ENCODE assay signal across 23 mouse cellular contexts in genomic region chr17:5329478-5329877, GRCm38 (mm10).
A peak's percentile ranks its signal among the peaks of the same experiment; 100 is the strongest.
DNase-seq lines count a peak whose midpoint lies in the region; ATAC-seq lines count a peak whose summit lies in the region.
"Had no signal": no experiment of that assay in that cellular context is flagged by ENCODE, and none has a peak within 500 bp of the region (broad histone marks: within the 10 kb centered on the region; RNA-seq: fewer than 3 reads in every experiment).

No protein-coding gene starts in this region.

- no peaks in the 10 kb centered on the region for H3K27me3 ChIP-seq in midbrain, embryonic 11.5 days (ENCODE audit: control insufficient read depth, insufficient read depth, low read length)
- H3K27me3 ChIP-seq in midbrain, embryonic 13.5 days = no peaks in the 10 kb centered on the region
- H3K27me3 ChIP-seq: forebrain, embryonic 13.5 days; heart, embryonic 13.5 days had no signal

- H3K9ac ChIP-seq in midbrain, embryonic 11.5 days (ENCODE audit: low read length) = no peak overlapping the region
- no peak overlapping the region for H3K9ac ChIP-seq in midbrain, embryonic 13.5 days (replicated peaks)
- H3K9ac ChIP-seq: forebrain, embryonic 13.5 days; heart, embryonic 13.5 days; hindbrain, embryonic 14.5 days had no signal

- H3K4me3 ChIP-seq in midbrain, embryonic 11.5 days (ENCODE audit: low read depth, low read length) = no peak overlapping the region
- H3K4me3 ChIP-seq in midbrain, embryonic 13.5 days (replicated peaks) = no peak overlapping the region
- H3K4me3 ChIP-seq: forebrain, embryonic 10.5 days; forebrain, embryonic 13.5 days; heart, adult 2 months; heart, embryonic 10.5 days; heart, embryonic 13.5 days had no signal

- H3K9me3 ChIP-seq in midbrain, embryonic 11.5 days (ENCODE audit: control insufficient read depth, low read length) = no peaks in the 10 kb centered on the region
- no peaks in the 10 kb centered on the region for H3K9me3 ChIP-seq in midbrain, embryonic 13.5 days
- H3K9me3 ChIP-seq: forebrain, embryonic 10.5 days; forebrain, embryonic 13.5 days; heart, embryonic 10.5 days; heart, embryonic 13.5 days had no signal

- no peak overlapping the region for H3K4me2 ChIP-seq in midbrain, embryonic 11.5 days
- no peak overlapping the region for H3K4me2 ChIP-seq in midbrain, embryonic 13.5 days (replicated peaks)
- H3K4me2 ChIP-seq: forebrain, embryonic 13.5 days; heart, embryonic 13.5 days; hindbrain, embryonic 14.5 days had no signal

- no peak overlapping the region for H3K27ac ChIP-seq in midbrain, embryonic 11.5 days (ENCODE audit: low read depth, low read length)
- H3K27ac ChIP-seq in midbrain, embryonic 13.5 days = no peak overlapping the region
- H3K27ac ChIP-seq: forebrain, embryonic 10.5 days; forebrain, embryonic 13.5 days; heart, adult 2 months; heart, embryonic 10.5 days; heart, embryonic 13.5 days; hindbrain, embryonic 14.5 days; hindbrain, postnatal 0 days had no signal

- ATAC-seq in midbrain, embryonic 11.5 days (ENCODE audit: low FRiP score) = no peak
- no peak for ATAC-seq in midbrain, embryonic 13.5 days
- ATAC-seq: CD4-positive, CD25-positive, alpha-beta regulatory T cell, adult 4 months; forebrain, embryonic 13.5 days; forebrain, embryonic 16.5 days; hindbrain, postnatal 0 days had no signal

- WGBS in midbrain, embryonic 11.5 days = 85% methylated on average over 4 of the region's 4 CpGs
- WGBS in midbrain, embryonic 13.5 days = 82% methylated on average over 4 of the region's 4 CpGs

- DNase-seq in layer of hippocampus, adult 9-11 months = peak; percentile 62
- DNase-seq in layer of hippocampus, postnatal 36 days = no peak
- peak; percentile 6 for DNase-seq in midbrain, embryonic 11.5 days (ENCODE audit: low spot score, missing footprints)
- DNase-seq in telencephalon, adult 2 months (ENCODE audit: low read depth, low spot score) = peak; percentile 59
- DNase-seq in cerebellum, postnatal 36 days = no peak
- DNase-seq: adrenal gland, adult 2 months; adrenal gland, postnatal 14 days; cerebellum, adult 11-12 months; cerebellum, adult 8-10 months; cerebellum, postnatal 10 days; gastrocnemius, postnatal 36 days; heart, adult 2 months; heart, postnatal 14 days; heart, postnatal 4 days had no signal

- peaks cover 2% of the 10 kb centered on the region; the same call in 1 of the 2 replicates for H3K4me1 ChIP-seq in midbrain, embryonic 11.5 days (ENCODE audit: control insufficient read depth, insufficient read depth, low read length)
- peaks cover 6% of the 10 kb centered on the region for H3K4me1 ChIP-seq in midbrain, embryonic 13.5 days (replicated peaks)

- H3K36me3 ChIP-seq in midbrain, embryonic 11.5 days (ENCODE audit: control insufficient read depth, insufficient read depth, low read length) = peaks cover 13% of the 10 kb centered on the region
- peaks cover 69% of the 10 kb centered on the region for H3K36me3 ChIP-seq in midbrain, embryonic 13.5 days

Comparison
In these comparisons a context has a peak if more than half of its experiments do, and no peak if none do; other contexts are left out.
1. DNase-seq: peak in layer of hippocampus, adult 9-11 months (single experiment), midbrain, embryonic 11.5 days (single experiment) and telencephalon, adult 2 months (single experiment); none in layer of hippocampus, postnatal 36 days (0 of 2) and cerebellum, postnatal 36 days (0 of 2).